Mouse (Mus musculus) urinary bladder, adult 2 months (tissue): Measurements from ENCODE around the gene Fubp1. TPM values are rescaled to one million over a fixed set of nuclear protein-coding genes. Genes with fewer than 3 reads are reported as not detected.
"Not testable (repeated sequence)": the region's sequence is repeated elsewhere in the genome, so short reads cannot be mapped to it uniquely, and the experiment has no call there.

ENCODE experiments used
- DNase-seq: peaks from one replicate; pipeline ENCODE4 v3.0.0; 2022; ENCODE audit warnings: low spot score
- polyA plus RNA-seq: library from polyadenylated mRNA; depleted of rRNA; stranded (reverse); fragments of >200 nt; gene quantifications from 2 replicates; pipeline ENCODE4 v1.2.3, GENCODE M21; 2012

The Fubp1 gene
- polyA plus RNA-seq, 1 experiment, result 74.3 TPM

DNA sequence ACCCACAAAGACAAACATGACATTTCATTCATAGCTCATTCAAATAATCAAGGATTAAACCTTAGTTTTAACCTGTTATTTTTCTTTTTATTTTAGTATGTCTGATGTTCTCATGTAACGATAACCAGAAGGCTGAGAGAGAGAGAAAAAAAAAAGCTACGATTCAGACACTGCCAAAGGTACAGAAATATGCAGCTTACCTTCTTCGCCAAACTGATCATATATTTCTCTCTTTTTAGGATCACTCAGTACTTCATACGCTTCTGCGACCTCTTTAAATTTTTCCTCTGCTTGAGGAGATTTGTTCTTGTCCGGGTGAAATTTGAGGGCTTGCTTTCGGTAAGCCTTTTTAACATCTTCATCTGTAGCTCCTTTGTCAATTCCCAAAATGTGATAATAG lies 17.0 kb upstream of the Fubp1 start:
- no peak for DNase-seq

DNA sequence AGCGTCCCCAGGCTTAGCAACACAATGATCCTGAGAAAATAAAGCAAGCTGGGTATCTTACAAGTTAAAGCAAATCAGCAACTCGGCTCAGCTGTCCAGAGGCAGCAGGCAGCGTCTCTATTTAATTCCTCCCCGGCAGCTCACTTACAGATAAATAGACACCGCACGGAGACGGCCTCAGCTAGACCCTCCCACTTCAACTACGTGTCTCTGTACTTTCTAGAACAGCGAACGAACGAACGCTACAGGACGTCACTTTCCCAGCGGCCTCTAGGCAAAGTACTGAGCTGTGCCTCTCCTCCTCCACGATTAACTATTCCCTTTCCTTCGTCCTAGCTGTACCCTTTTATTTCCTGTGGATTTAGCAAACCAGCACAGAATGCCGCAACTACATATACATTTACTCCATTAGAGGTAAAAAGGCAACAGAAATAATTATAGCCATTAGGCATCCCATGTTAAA lies 16.6 kb upstream of the Fubp1 start:
- DNase-seq, result peak; percentile 55

- DNase-seq, result not testable (repeated sequence)
Measured at GRCm38 (mm10) chr3:152197246-152197645, 13.0 kb upstream of the Fubp1 start.

DNA sequence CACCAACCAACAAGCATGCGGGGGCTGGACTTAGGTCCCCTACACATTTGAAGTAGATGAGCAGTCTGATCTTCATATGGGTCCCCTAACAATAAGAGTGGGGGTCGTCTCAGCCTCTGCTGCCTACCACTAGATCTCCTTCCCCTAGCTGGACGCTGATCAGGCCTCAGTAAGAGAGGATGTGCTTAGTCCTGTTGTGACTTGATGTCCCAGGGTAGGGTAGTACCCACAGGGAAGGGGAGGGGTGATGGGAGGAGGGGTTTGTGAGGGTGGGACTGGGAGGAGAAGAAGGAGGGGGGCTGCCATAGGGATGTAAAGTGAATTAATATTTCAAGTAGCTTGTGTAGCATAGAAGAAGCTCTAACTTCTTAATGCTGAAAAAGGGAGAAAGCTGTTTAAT lies 11.1 kb upstream of the Fubp1 start:
- no peak for DNase-seq

- DNase-seq, result no peak
Measured at GRCm38 (mm10) chr3:152201181-152201580, 9.0 kb upstream of the Fubp1 start.

DNA sequence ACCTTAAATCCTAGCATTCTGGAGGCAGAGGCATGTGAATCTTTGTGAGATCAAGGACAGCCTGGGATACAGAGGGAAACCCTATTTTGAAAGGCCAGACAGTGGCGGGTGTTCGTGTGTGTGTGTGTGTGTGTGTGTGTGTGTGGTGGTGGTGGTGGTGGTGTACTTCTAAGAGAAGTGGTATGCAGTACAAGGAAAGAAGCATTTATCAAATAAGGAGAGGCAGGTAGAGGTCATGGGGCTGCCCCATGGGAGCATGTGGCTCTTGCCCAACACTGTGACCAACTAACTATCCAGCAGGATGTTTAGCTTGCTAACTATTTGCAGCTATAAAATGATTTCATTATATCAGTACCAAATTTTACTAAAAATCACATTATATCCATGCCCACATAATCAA lies 8.6 kb upstream of the Fubp1 start:
- no peak for DNase-seq

DNA sequence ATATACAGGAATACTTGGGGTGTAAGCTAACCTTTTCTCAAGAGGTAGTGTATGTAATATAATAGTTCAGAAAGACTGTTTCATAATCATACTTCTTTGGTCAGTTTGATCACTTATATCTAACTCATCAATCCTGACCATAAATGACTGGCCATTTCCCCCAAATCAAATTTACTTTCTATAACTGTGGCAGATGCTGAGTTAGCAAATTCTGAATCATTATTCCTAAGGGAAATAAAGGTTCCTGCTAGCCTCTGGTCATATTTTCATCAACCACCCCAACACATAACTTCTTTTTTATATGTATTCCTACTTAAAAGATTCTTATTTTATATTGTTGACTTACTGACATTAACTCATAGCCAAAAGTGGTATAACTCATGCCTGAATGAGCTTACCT lies 7.3 kb upstream of the Fubp1 start:
- DNase-seq, result no peak

DNA sequence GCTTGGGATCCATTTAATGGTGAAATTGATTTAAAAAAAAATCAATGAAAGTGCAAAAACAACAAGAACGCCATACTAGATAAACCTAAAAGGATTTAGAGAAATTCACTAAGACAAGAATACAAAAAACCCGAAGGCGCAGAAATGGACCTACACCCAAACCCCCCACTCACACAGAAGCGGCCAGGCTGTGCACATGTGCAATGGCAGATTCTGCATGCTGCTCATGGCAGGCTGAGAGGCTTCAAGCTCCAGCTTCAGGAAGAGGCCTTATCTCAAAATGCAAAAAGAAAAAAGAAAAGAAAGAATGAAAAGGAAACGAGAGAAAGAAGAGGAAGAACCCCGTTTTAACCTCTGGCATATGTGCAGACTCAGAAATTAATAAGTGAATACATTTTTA lies 6.8 kb upstream of the Fubp1 start:
- DNase-seq, result no peak

- DNase-seq, result no peak
Measured at GRCm38 (mm10) chr3:152203996-152204395, 6.2 kb upstream of the Fubp1 start.

DNA sequence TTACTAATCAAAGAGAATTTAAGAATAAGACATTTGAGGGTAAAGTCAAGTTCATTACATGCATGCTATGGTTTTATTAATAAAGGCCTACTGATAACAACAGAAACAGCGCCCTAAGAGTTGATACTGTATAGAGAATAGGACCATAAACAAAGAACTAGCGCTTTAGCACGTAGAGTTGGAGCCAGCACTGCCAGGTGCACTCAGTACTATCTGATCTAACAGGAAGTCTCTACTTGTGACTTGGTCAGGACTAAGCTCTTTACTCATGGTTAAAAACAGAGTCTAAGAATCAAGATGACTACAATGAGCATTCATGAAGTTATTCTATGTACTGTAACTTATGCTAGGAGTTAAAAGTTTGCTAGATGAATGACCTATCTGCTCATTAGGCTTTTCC lies 5.6 kb upstream of the Fubp1 start:
- no peak for DNase-seq

DNA sequence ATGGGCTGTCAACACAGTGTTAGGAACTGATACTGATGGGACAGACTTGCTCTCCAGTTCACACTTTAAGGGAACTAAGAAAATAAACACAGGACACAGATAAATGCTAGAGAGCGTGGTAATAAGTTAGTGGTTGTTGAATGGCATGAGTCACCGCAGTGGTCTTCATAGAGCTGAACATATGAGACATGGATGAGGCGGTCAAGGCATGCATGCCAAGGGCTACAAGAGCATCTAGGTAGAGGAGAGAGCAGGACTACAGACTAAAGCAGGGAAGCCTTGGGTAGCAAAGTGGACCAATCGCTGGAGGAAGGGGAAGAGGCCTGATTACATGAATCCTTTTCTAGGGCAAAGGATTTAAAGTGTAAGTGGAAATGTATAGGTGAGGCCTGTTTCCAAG lies 3.1 kb upstream of the Fubp1 start:
- DNase-seq, result no peak

- no peak for DNase-seq
Measured at GRCm38 (mm10) chr3:152208096-152208885, 1.9 kb upstream of the Fubp1 start.

GRCm38 (mm10) chr3:152209177-152209966 lies 850 bp upstream of the Fubp1 start:
- no peak for DNase-seq

DNA sequence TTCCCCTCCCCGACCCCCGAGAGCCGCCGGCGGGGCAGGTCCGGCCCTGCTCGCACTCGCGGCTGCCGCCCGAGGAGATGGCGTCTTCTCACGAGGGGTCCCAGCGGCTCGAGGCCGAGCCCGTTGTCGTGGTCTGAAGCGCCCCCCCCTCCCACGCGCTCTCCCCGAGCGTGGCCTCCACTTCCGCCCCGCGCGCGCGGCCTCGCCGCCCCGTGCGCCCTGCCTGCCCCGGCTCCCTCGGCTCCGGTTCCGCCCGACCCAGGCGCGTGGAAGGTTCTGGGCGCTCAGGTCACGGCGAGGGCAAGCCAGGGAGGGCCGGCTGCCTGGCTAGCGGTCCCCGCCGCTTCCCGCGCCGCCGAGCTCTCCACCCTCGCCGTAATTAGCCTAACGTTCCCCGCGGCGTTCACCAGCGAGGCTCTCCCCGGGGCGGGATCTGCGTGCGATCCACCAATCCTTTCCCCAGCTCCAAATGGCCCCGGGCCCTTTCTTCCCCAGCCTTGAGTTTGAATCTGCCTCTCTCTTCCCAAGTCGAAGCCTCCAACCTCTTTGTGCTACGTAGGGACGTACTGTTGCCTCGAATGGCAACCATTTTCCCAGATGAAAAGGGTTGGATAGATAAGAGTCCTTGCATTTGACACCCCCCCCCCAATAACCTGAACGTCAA lies 638 bp downstream of the Fubp1 start:
- DNase-seq, result peak; percentile 73

DNA sequence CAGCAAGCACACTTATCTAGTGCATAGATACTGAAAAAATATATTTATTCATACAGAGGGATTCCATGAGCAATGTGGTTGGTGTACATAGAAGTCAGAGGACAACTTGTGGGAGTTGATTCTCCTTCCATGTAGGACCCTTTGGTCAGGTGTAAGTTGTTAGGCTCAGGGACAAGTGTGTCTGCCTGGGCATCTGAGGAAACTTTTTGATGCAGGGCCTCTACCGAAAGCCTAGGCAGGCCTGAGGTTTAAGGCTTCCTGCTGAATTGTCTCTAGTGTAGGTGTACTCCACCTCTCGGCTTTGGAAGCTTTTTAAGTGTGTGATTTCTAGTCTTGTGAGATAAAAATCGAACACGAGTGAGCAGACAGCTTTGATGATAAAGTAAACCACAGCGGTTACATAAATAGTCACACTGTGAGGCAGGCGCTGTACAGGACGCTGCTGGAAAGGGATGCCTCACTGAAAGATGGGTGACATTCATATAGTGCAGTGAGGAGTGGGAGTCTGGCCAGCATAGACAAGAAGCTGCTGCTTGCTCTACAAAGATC lies 1.6 kb downstream of the Fubp1 start:
- DNase-seq, result no peak

DNA sequence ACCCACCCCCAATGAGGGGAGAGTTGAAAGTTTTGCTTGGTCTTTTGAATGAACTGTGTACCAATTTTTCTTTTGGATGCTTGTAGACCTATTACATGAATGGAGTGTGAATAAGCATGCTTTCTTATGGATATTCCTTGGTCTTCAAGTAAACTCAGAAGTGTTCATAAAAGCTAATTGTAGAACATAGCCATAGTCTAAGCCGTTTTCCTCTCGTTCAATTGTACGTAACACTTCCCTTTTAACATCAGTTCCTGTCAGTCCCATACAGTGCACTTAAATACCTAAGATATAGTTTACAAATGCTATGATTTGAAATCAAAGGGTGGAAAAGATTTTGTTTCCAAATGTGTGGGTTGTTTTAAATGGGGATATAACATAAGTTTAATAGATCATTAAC lies 3.2 kb downstream of the Fubp1 start:
- DNase-seq, result no peak

DNA sequence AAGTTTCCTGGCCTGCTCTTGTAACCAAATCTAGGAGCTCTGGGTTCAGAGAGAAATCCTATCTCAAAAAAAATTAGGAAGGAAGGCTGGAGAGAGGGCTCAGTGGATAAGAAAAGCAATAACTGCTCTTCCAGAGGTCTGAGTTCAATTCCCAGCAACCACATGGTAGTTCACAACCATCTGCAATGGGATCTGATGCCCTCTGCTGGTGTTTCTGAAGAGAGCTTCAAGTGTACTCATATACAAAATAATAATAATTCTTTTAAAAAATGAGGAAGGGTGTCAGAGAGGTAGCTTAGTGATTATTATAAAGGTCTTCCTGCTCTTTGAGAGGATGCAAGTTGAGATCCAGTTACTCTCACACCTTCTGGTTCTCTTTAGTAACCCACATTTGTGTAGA lies 14.7 kb downstream of the Fubp1 start:
- no peak for DNase-seq

- DNase-seq, result no peak
Measured at GRCm38 (mm10) chr3:152225906-152226305, 15.7 kb downstream of the Fubp1 start.

DNA sequence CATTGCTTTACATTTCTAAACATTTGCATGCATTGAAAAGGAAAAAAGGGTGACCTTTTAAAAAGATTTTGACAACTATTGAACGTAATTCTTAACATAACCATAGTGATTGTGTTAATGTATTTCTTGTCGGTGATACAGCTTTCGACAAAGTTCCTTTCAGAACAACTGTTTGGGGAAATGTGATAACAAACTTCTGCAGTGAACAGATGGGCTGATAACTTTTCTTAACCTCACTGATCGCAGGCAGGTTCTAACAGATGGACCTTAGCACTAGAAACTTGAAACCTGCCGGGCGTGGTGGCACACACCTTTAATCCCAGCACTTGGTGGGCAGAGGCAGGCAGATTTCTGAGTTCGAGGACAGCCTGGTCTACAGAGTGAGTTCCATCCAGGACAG lies 18.6 kb downstream of the Fubp1 start:
- no peak for DNase-seq

- DNase-seq, result no peak
Measured at GRCm38 (mm10) chr3:152229271-152229670, 19.0 kb downstream of the Fubp1 start.

DNA sequence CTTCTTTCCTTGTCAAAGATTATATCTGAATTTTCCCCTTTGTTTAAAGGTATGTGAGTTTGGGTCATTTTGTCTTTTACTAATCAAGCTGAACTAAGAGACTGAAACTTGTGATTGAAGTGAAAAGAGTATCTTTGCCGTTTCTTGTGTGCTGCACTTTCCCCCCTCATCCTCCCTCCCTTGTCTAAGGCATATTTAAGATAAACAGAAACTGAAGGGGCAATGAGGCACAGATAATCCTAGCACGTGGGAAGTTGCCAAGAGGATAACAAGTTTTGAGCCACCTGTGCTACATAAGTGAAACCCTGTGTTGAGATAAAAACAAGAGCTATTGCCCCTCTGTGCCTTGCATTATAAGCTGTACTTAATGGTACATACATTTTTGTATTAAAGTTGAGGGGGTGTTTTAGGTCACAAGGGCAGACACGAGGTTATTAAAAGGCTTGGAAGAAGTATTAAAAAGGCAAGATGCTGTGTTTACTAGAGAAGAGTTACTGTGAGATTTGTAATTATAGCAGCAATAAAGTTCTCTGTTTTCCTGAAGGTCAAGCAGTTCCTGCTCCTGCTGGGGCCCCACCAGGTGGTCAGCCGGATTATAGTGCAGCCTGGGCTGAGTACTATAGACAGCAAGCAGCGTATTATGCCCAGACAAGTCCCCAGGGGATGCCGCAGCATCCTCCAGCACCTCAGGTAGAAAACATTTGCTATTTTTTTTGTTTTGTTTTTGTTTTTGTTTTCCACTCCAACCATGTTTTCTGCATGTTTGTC lies 21.3 kb downstream of the Fubp1 start:
- DNase-seq, result no peak

DNA sequence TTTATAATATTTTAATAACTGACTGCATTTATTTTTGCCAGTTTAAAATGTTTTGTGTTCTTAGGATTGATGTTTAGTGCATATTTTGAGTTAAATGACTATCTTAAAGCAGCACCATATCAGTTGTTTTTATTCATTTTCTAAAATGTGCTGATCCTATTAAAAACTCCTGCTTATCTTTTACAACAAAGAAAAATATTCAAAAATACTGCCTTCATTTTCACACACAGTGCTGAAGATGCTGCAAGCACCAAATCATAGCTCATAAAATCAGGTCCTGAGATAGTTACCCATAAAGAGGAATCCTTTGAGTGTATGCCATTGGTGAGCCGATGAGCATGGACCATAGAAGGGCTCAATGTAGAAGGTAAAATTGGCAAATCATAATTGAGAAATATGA lies 25.0 kb downstream of the Fubp1 start:
- no peak for DNase-seq
